Mouse (Mus musculus): ENCODE measurements around the gene Ddah2. TPM values are rescaled to one million over a fixed set of nuclear protein-coding genes. Genes with fewer than 3 reads are reported as not detected.

The Ddah2 gene
- polyA plus RNA-seq (2016; fragmentation: Nextera tagmentation; extraction: Ambion mirVana): 489 and 492 TPM in 2 replicates

- peak within 1 kb of the TSS; percentile 88 for H3K9ac ChIP-seq (replicated peaks)
These were observed at the start of gene Ddah2 for GRCm38 (mm10) chr17:35058911-35059892. Gene Ddah2, plus strand, starts transcription at chr17:35059035.

GRCm38 (mm10) chr17:35009586-35009985, 49.2 kb upstream of the Ddah2 start:
- ATAC-seq (ENCODE audit: insufficient number of reproducible peaks, insufficient read depth, low FRiP score, low TSS enrichment, low read depth): no peak
- Histone ChIP-seq H3K4me2 (no peak overlapping the region), H3K27me3 (no peaks in the 10 kb centered on the region), H3K36me3 (peaks cover 98% of the 10 kb centered on the region), H3K4me1 (replicated peaks) (no peaks in the 10 kb centered on the region), H3K9me3 (no peaks in the 10 kb centered on the region), H3K9ac (replicated peaks) (no peak overlapping the region), H3K4me3 (replicated peaks) (no peak overlapping the region), H3K27ac (no peak overlapping the region)
- 93% methylated on average over 7 of the region's 7 CpGs for WGBS

More at GRCm38 (mm10) chr17:35058911-35059892, at the start of gene Ddah2:
- peak within 1 kb of the TSS; percentile 96 for H3K27ac ChIP-seq
- H3K4me1 ChIP-seq (replicated peaks): peaks cover 24% of the 10 kb centered on the region
- no peaks in the 10 kb centered on the region for H3K9me3 ChIP-seq
- H3K4me2 ChIP-seq: peak within 1 kb of the TSS; percentile 91
- peaks cover 13% of the 10 kb centered on the region for H3K27me3 ChIP-seq
- peak within 1 kb of the TSS; percentile 83 for H3K4me3 ChIP-seq (replicated peaks)
- H3K36me3 ChIP-seq: peaks cover 75% of the 10 kb centered on the region
- WGBS: under 1% methylated on average over 57 of the region's 57 CpGs
- ATAC-seq (ENCODE audit: insufficient number of reproducible peaks, insufficient read depth, low FRiP score, low TSS enrichment, low read depth): peak; percentile 82

GRCm38 (mm10) chr17:35011440-35011839, 47.4 kb upstream of the Ddah2 start:
- Histone ChIP-seq H3K27me3 (no peaks in the 10 kb centered on the region), H3K4me2 (no peak overlapping the region), H3K9me3 (no peaks in the 10 kb centered on the region), H3K27ac (no peak overlapping the region), H3K4me1 (replicated peaks) (no peaks in the 10 kb centered on the region), H3K4me3 (replicated peaks) (no peak overlapping the region), H3K36me3 (peaks cover 100% of the 10 kb centered on the region), H3K9ac (replicated peaks) (0 out of 2 replicates have a peak overlapping the region, but pooled peaks have one; percentile 8)
- ATAC-seq (ENCODE audit: insufficient number of reproducible peaks, insufficient read depth, low FRiP score, low TSS enrichment, low read depth): no peak
- WGBS: 91% methylated on average over 8 of the region's 8 CpGs

DNA sequence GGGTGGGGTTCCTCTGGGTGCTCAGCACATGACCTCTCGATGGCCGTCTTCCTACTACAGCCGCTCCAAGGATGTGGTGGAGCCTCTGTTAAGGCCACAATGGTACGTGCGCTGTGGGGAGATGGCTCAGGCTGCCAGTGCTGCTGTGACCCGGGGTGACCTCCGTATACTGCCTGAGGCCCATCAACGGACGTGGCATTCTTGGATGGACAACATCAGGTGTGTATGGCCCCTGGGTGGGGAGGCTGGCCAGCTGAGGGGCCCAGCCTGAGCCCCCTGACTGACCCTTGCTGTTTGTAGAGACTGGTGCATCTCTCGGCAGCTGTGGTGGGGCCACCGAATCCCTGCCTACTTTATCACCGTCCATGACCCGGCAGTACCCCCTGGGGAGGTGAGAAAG, 46.4 kb upstream of the Ddah2 start:
- no peak overlapping the region for H3K4me3 ChIP-seq (replicated peaks)

GRCm38 (mm10) chr17:35013221-35013620, 45.6 kb upstream of the Ddah2 start:
- H3K4me3 ChIP-seq (replicated peaks): no peak overlapping the region
- H3K4me2 ChIP-seq: no peak overlapping the region
- no peaks in the 10 kb centered on the region for H3K27me3 ChIP-seq
- H3K36me3 ChIP-seq: peaks cover 91% of the 10 kb centered on the region
- no peaks in the 10 kb centered on the region for H3K4me1 ChIP-seq (replicated peaks)
- H3K9ac ChIP-seq (replicated peaks): no peak overlapping the region
- no peak for ATAC-seq (ENCODE audit: insufficient number of reproducible peaks, insufficient read depth, low FRiP score, low TSS enrichment, low read depth)
- H3K9me3 ChIP-seq: no peaks in the 10 kb centered on the region
- H3K27ac ChIP-seq: no peak overlapping the region
- 85% methylated on average over 6 of the region's 6 CpGs for WGBS

More for the DNA sequence above, 46.4 kb upstream of the Ddah2 start:
- H3K36me3 ChIP-seq: peaks cover 99% of the 10 kb centered on the region
- H3K27ac ChIP-seq: no peak overlapping the region
- WGBS: 84% methylated on average over 13 of the region's 13 CpGs
- no peak overlapping the region for H3K4me2 ChIP-seq
- no peak for ATAC-seq (ENCODE audit: insufficient number of reproducible peaks, insufficient read depth, low FRiP score, low TSS enrichment, low read depth)
- no peaks in the 10 kb centered on the region for H3K4me1 ChIP-seq (replicated peaks)
- H3K9me3 ChIP-seq: no peaks in the 10 kb centered on the region
- no peaks in the 10 kb centered on the region for H3K27me3 ChIP-seq
- H3K9ac ChIP-seq (replicated peaks): no peak overlapping the region

DNA sequence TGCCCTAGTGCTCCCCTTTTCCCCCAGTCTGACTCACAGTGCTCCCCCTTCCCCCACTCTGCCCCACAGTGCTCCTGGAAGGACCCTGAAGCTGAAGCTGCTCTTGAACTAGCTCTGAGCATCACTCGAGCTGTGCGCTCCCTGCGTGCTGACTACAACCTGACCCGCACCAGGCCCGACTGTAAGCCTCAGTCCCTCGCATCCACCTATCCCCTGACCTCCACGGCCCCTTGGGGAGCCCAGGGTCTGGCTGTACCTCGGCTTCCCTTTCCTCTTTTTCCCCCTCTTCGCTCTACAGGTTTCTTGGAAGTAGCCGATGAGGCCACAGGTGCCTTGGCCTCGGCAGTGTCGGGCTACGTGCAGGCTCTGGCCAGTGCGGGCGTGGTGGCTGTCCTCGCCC, 43.5 kb upstream of the Ddah2 start:
- Histone ChIP-seq H3K27ac (no peak overlapping the region), H3K4me3 (replicated peaks) (no peak overlapping the region), H3K9me3 (no peaks in the 10 kb centered on the region), H3K4me2 (no peak overlapping the region), H3K27me3 (no peaks in the 10 kb centered on the region), H3K4me1 (replicated peaks) (no peaks in the 10 kb centered on the region), H3K36me3 (peaks cover 70% of the 10 kb centered on the region), H3K9ac (replicated peaks) (no peak overlapping the region)
- 93% methylated on average over 16 of the region's 16 CpGs for WGBS
- ATAC-seq (ENCODE audit: insufficient number of reproducible peaks, insufficient read depth, low FRiP score, low TSS enrichment, low read depth): no peak

GRCm38 (mm10) chr17:35016376-35016775, 42.5 kb upstream of the Ddah2 start, which contains the start of gene Vwa7:
Gene Vwa7, plus strand, starts transcription at chr17:35016579.
- no peak within 1 kb of the TSS for H3K4me3 ChIP-seq (replicated peaks)
- no peaks in the 10 kb centered on the region for H3K9me3 ChIP-seq
- peaks cover 6% of the 10 kb centered on the region for H3K4me1 ChIP-seq (replicated peaks)
- no peak for ATAC-seq (ENCODE audit: insufficient number of reproducible peaks, insufficient read depth, low FRiP score, low TSS enrichment, low read depth)
- H3K36me3 ChIP-seq: peaks cover 59% of the 10 kb centered on the region
- 74% methylated on average over 12 of the region's 12 CpGs for WGBS
- H3K9ac ChIP-seq (replicated peaks): no peak within 1 kb of the TSS
- no peak within 1 kb of the TSS for H3K27ac ChIP-seq
- H3K27me3 ChIP-seq: no peaks in the 10 kb centered on the region
- H3K4me2 ChIP-seq: no peak within 1 kb of the TSS

- H3K9ac ChIP-seq (replicated peaks): no peak overlapping the region
- peaks cover 9% of the 10 kb centered on the region for H3K4me1 ChIP-seq (replicated peaks)
- H3K27ac ChIP-seq: no peak overlapping the region
- no peak overlapping the region for H3K4me2 ChIP-seq
- no peaks in the 10 kb centered on the region for H3K27me3 ChIP-seq
- no peaks in the 10 kb centered on the region for H3K9me3 ChIP-seq
- ATAC-seq (ENCODE audit: insufficient number of reproducible peaks, insufficient read depth, low FRiP score, low TSS enrichment, low read depth): no peak
- 81% methylated on average over 10 of the region's 10 CpGs for WGBS
- peaks cover 52% of the 10 kb centered on the region for H3K36me3 ChIP-seq
- no peak overlapping the region for H3K4me3 ChIP-seq (replicated peaks)
These were observed 41.8 kb upstream of the Ddah2 start for GRCm38 (mm10) chr17:35016791-35017705.

DNA sequence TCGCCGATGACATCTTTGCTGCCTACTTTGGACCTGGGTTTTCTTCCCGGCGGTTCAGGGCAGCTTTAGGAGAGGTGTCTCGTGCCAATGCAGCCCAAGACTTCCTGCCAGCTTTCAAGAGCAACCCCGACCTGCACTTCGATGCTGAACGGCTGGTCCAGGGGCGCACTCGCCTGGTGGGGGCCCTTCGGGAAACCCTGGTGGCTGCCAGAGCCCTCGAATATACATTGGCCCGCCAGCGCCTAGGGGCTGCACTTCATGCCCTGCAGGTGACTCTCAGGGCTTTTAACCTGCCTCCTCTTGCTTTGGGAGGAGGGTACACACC, 41.2 kb upstream of the Ddah2 start:
- no peak for ATAC-seq (ENCODE audit: insufficient number of reproducible peaks, insufficient read depth, low FRiP score, low TSS enrichment, low read depth)
- WGBS: 70% methylated on average over 14 of the region's 14 CpGs

DNA sequence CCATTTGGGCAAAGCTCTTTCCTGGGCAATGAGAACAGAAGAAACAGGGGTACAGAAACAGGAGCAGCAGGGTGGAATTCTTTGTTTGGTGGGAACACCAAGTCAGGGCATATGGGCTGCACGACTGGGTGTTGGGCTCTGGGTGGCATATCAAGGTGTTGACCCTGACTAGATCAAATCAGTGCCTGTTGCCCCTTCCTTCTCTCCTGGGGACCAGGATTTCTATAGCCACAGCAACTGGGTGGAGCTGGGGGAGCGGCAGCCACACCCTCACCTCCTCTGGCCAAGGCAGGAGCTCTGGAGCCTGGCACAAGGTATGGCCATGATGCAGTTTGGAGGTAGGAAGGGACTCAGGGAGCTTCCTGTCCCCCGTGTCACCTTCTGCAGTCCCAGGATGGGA, 40.7 kb upstream of the Ddah2 start:
- H3K36me3 ChIP-seq: peaks cover 41% of the 10 kb centered on the region
- 81% methylated on average over 3 of the region's 3 CpGs for WGBS
- H3K27me3 ChIP-seq: no peaks in the 10 kb centered on the region
- no peak overlapping the region for H3K4me3 ChIP-seq (replicated peaks)
- ATAC-seq (ENCODE audit: insufficient number of reproducible peaks, insufficient read depth, low FRiP score, low TSS enrichment, low read depth): no peak
- no peak overlapping the region for H3K27ac ChIP-seq
- no peaks in the 10 kb centered on the region for H3K9me3 ChIP-seq
- H3K4me2 ChIP-seq: no peak overlapping the region
- peaks cover 9% of the 10 kb centered on the region for H3K4me1 ChIP-seq (replicated peaks)
- no peak overlapping the region for H3K9ac ChIP-seq (replicated peaks)

More for the DNA sequence above, 41.2 kb upstream of the Ddah2 start:
- H3K27ac ChIP-seq: no peak overlapping the region
- peaks cover 46% of the 10 kb centered on the region for H3K36me3 ChIP-seq
- H3K4me3 ChIP-seq (replicated peaks): no peak overlapping the region
- H3K27me3 ChIP-seq: no peaks in the 10 kb centered on the region
- no peak overlapping the region for H3K4me2 ChIP-seq
- no peak overlapping the region for H3K9ac ChIP-seq (replicated peaks)
- no peaks in the 10 kb centered on the region for H3K9me3 ChIP-seq
- peaks cover 9% of the 10 kb centered on the region for H3K4me1 ChIP-seq (replicated peaks)

DNA sequence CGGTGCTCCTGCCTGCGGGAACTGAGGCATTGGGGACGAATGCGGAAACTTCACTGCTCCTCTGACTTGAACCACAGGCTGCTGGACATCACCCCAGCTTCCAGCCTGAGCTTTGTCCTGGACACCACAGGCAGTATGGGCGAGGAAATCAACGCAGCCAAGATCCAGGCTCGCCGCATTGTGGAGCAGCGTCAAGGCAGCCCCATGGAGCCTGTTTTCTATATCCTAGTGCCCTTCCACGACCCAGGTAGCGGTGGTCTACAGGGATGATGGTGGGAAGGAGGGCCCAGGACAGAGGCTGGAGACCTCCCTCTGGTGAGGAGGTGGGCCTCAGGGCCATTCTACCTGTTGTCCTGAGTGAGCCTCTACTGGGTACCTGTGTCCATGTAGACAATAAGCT, 38.9 kb upstream of the Ddah2 start:
- Histone ChIP-seq H3K9me3 (no peaks in the 10 kb centered on the region), H3K27me3 (no peaks in the 10 kb centered on the region), H3K36me3 (peaks cover 24% of the 10 kb centered on the region), H3K27ac (no peak overlapping the region), H3K4me3 (replicated peaks) (no peak overlapping the region), H3K4me1 (replicated peaks) (peaks cover 9% of the 10 kb centered on the region), H3K4me2 (no peak overlapping the region), H3K9ac (replicated peaks) (no peak overlapping the region)
- 76% methylated on average over 11 of the region's 11 CpGs for WGBS
- no peak for ATAC-seq (ENCODE audit: insufficient number of reproducible peaks, insufficient read depth, low FRiP score, low TSS enrichment, low read depth)

Data from limb, embryonic 12.5 days (tissue).